Mouse (Mus musculus) limb, embryonic 14.5 days (tissue): Measurements from ENCODE around the gene Yju2. TPM values are rescaled to one million over a fixed set of nuclear protein-coding genes. Genes with fewer than 3 reads are reported as not detected.

Experiments
- ATAC-seq: fragments of 200-750 bp; cut with Nextera tagmentation; 2 replicates; pipeline ENCODE4 v1.8.0; 2017; ENCODE audit warnings: low read depth, moderate number of reproducible peaks, moderate TSS enrichment; ENCODE audit not compliant: low FRiP score
- DNase-seq: peaks from one replicate; pipeline ENCODE4 v3.0.0-alpha.2; 2015; ENCODE audit warnings: low spot score
- H3K27ac ChIP-seq: fragments of 300-500 bp; sonication (generic); replicated peaks from 2 replicates; pipeline ENCODE4 v1.5.1; 2014; ENCODE audit warnings: low read depth, mild to moderate bottlenecking, low read length, moderate library complexity, mixed read lengths
- H3K27me3 ChIP-seq: fragments of 300-500 bp; sonication (generic); 2 replicates; pipeline ENCODE4 v1.6.1; 2014; ENCODE audit warnings: low read length, mixed read lengths; ENCODE audit not compliant: control insufficient read depth, insufficient read depth
- H3K36me3 ChIP-seq: fragments of 300-500 bp; sonication (generic); 2 replicates; pipeline ENCODE4 v1.6.1; 2014; ENCODE audit warnings: mild to moderate bottlenecking, low read length, moderate library complexity, mixed read lengths; ENCODE audit not compliant: control insufficient read depth, insufficient read depth
- H3K4me1 ChIP-seq: fragments of 300-500 bp; sonication (generic); 2 replicates; pipeline ENCODE4 v1.6.1; 2014; ENCODE audit warnings: antibody characterized with exemption, low read length, mixed read lengths; ENCODE audit not compliant: control insufficient read depth, insufficient read depth
- H3K4me2 ChIP-seq: fragments of 300-500 bp; sonication (generic); replicated peaks from 2 replicates; pipeline ENCODE4 v1.6.1; 2014; ENCODE audit warnings: low read depth, mild to moderate bottlenecking, low read length, moderate library complexity; ENCODE audit not compliant: severe bottlenecking
- H3K4me3 ChIP-seq: fragments of 300-500 bp; sonication (generic); replicated peaks from 2 replicates; pipeline ENCODE4 v1.5.1; 2014; ENCODE audit warnings: low read length
- H3K9ac ChIP-seq: fragments of 300-500 bp; sonication (generic); 2 replicates; pipeline ENCODE4 v1.6.1; 2014; ENCODE audit warnings: mild to moderate bottlenecking, low read depth, low read length, moderate library complexity; ENCODE audit not compliant: severe bottlenecking
- H3K9me3 ChIP-seq: fragments of 300-500 bp; sonication (generic); 2 replicates; pipeline ENCODE4 v1.6.1; 2016; ENCODE audit warnings: low read length; ENCODE audit not compliant: control insufficient read depth
- POLR2A ChIP-seq: fragments of 200-500 bp; IDR thresholded peaks from 2 replicates; pipeline ENCODE4 v1.8.0; 2012; ENCODE audit warnings: inconsistent platforms, mild to moderate bottlenecking, moderate library complexity, borderline replicate concordance; ENCODE audit not compliant: insufficient read depth, insufficient read length; ENCODE audit errors: extremely low read depth
- WGBS: fragments of 180-500 bp; shearing (Covaris S2); extraction: QIAGEN DNeasy Blood & Tissue Kit; methylation state at CpG from one replicate; pipeline ENCODE4 v1.1.7; 2014; 5-methylcytosine and 5-hydroxymethylcytosine counted together
- polyA plus RNA-seq, 2 experiments: library from polyadenylated mRNA; depleted of rRNA in 1 of 2; stranded (reverse) in 1 of 2; unstranded in 1 of 2; fragments of >200 nt; fragmentation: Nextera tagmentation in 1 of 2; extraction: Ambion mirVana in 1 of 2; gene quantifications; 2 replicates each; pipeline versions ENCODE4 v1.2.1 to v1.2.3; 2012 to 2014

Yju2 gene
- polyA plus RNA-seq, 2 experiments: 13.3 to 16.7 TPM

- DNase-seq: no peak
- H3K9me3 ChIP-seq: no peaks in the 10 kb centered on the region
- WGBS: 85% methylated on average over 8 of the region's 8 CpGs
These were observed 57.5 kb downstream of the Yju2 start for GRCm38 (mm10) chr17:56016382-56016781.

GRCm38 (mm10) chr17:56016793-56017785, 58.2 kb downstream of the Yju2 start:
- Histone ChIP-seq H3K9me3 (no peaks in the 10 kb centered on the region), H3K4me2 (no peak overlapping the region), H3K27me3 (no peaks in the 10 kb centered on the region), H3K9ac (no peak overlapping the region), H3K36me3 (peaks cover 75% of the 10 kb centered on the region), H3K27ac (no peak overlapping the region), H3K4me1 (no peaks in the 10 kb centered on the region), H3K4me3 (no peak overlapping the region)
- DNase-seq: no peak
- no peak for TF ChIP-seq POLR2A
- ATAC-seq: no peak
- 83% methylated on average over 15 of the region's 15 CpGs for whole genome bisulfite sequencing

More at GRCm38 (mm10) chr17:56016382-56016781, 57.5 kb downstream of the Yju2 start:
- Histone ChIP-seq H3K4me3 (no peak overlapping the region), H3K4me1 (no peaks in the 10 kb centered on the region), H3K4me2 (no peak overlapping the region), H3K27ac (no peak overlapping the region), H3K9ac (no peak overlapping the region), H3K36me3 (peaks cover 82% of the 10 kb centered on the region), H3K27me3 (no peaks in the 10 kb centered on the region)
- no peak for TF ChIP-seq POLR2A
- ATAC-seq: no peak

GRCm38 (mm10) chr17:56017848-56018247, 58.9 kb downstream of the Yju2 start:
- H3K4me3 ChIP-seq: no peak overlapping the region
- no peak for ATAC-seq
- H3K9me3 ChIP-seq: no peaks in the 10 kb centered on the region
- H3K4me2 ChIP-seq: no peak overlapping the region
- H3K27me3 ChIP-seq: no peaks in the 10 kb centered on the region
- 88% methylated on average over 7 of the region's 7 CpGs for WGBS
- H3K4me1 ChIP-seq: no peaks in the 10 kb centered on the region
- no peak for TF ChIP-seq POLR2A
- peaks cover 73% of the 10 kb centered on the region for H3K36me3 ChIP-seq
- H3K27ac ChIP-seq: no peak overlapping the region
- no peak overlapping the region for H3K9ac ChIP-seq
- no peak for DNase-seq

Other genes with a start within 250 kb of the Yju2 start
- 16.8 and 18.3 TPM in 2 replicates for gene Pot1b, start 246.5 kb upstream of the Yju2 start, polyA plus RNA-seq (2012; rRNA removed)
- 6.9 and 7.9 TPM in 2 replicates for gene Pot1b, start 246.5 kb upstream of the Yju2 start, polyA plus RNA-seq (2014; fragmentation: Nextera tagmentation; extraction: Ambion mirVana)
- 0.18 and 0.19 TPM in 2 replicates for gene Adgre4, start 209.1 kb upstream of the Yju2 start, polyA plus RNA-seq (2012; rRNA removed)
- gene Adgre4, start 209.1 kb upstream of the Yju2 start, polyA plus RNA-seq (2014; fragmentation: Nextera tagmentation; extraction: Ambion mirVana): 0.26 and 0.33 TPM in 2 replicates
- gene Zfp119a, start 80.2 kb upstream of the Yju2 start, polyA plus RNA-seq (2012; rRNA removed): 2.1 and 3.5 TPM in 2 replicates
- gene Zfp119a, start 80.2 kb upstream of the Yju2 start, polyA plus RNA-seq (2014; fragmentation: Nextera tagmentation; extraction: Ambion mirVana): 10.3 and 11.4 TPM in 2 replicates
- 5.3 and 7.6 TPM in 2 replicates for gene Zfp959, start 67.0 kb upstream of the Yju2 start, polyA plus RNA-seq (2012; rRNA removed)
- gene Zfp959, start 67.0 kb upstream of the Yju2 start, polyA plus RNA-seq (2014; fragmentation: Nextera tagmentation; extraction: Ambion mirVana): 11.1 and 12.1 TPM in 2 replicates
- gene Zfp119b, start 9.6 kb upstream of the Yju2 start, polyA plus RNA-seq (2012; rRNA removed): 1.9 and 3.5 TPM in 2 replicates
- 7.1 and 8.3 TPM in 2 replicates for gene Zfp119b, start 9.6 kb upstream of the Yju2 start, polyA plus RNA-seq (2014; fragmentation: Nextera tagmentation; extraction: Ambion mirVana)
- 2.3 and 2.8 TPM in 2 replicates for gene Ebi3, start 6.5 kb upstream of the Yju2 start, polyA plus RNA-seq (2012; rRNA removed)
- 1.7 and 2.2 TPM in 2 replicates for gene Ebi3, start 6.5 kb upstream of the Yju2 start, polyA plus RNA-seq (2014; fragmentation: Nextera tagmentation; extraction: Ambion mirVana)
- 58.0 and 77.5 TPM in 2 replicates for gene Shd, start 11.4 kb downstream of the Yju2 start, polyA plus RNA-seq (2012; rRNA removed)
- gene Shd, start 11.4 kb downstream of the Yju2 start, polyA plus RNA-seq (2014; fragmentation: Nextera tagmentation; extraction: Ambion mirVana): 25.8 and 33.7 TPM in 2 replicates
- gene Fsd1, start 27.4 kb downstream of the Yju2 start, polyA plus RNA-seq (2012; rRNA removed): 27.5 and 29.4 TPM in 2 replicates
- gene Fsd1, start 27.4 kb downstream of the Yju2 start, polyA plus RNA-seq (2014; fragmentation: Nextera tagmentation; extraction: Ambion mirVana): 14.2 and 18.7 TPM in 2 replicates
- gene Stap2, start 46.5 kb downstream of the Yju2 start, polyA plus RNA-seq (2012; rRNA removed): 14.7 TPM in 2 replicates
- 14.4 and 18.7 TPM in 2 replicates for gene Stap2, start 46.5 kb downstream of the Yju2 start, polyA plus RNA-seq (2014; fragmentation: Nextera tagmentation; extraction: Ambion mirVana)
- gene Mpnd, start 46.6 kb downstream of the Yju2 start, polyA plus RNA-seq (2012; rRNA removed): 118 and 148 TPM in 2 replicates
- 101 and 114 TPM in 2 replicates for gene Mpnd, start 46.6 kb downstream of the Yju2 start, polyA plus RNA-seq (2014; fragmentation: Nextera tagmentation; extraction: Ambion mirVana)
- gene Sh3gl1, start 77.5 kb downstream of the Yju2 start, polyA plus RNA-seq (2012; rRNA removed): 176 and 194 TPM in 2 replicates
- 166 and 178 TPM in 2 replicates for gene Sh3gl1, start 77.5 kb downstream of the Yju2 start, polyA plus RNA-seq (2014; fragmentation: Nextera tagmentation; extraction: Ambion mirVana)
- gene Chaf1a, start 81.3 kb downstream of the Yju2 start, polyA plus RNA-seq (2012; rRNA removed): 22.8 and 25.1 TPM in 2 replicates
- 18.4 and 19.3 TPM in 2 replicates for gene Chaf1a, start 81.3 kb downstream of the Yju2 start, polyA plus RNA-seq (2014; fragmentation: Nextera tagmentation; extraction: Ambion mirVana)
- gene Ubxn6, start 115.9 kb downstream of the Yju2 start, polyA plus RNA-seq (2012; rRNA removed): 61.9 and 82.9 TPM in 2 replicates
- gene Ubxn6, start 115.9 kb downstream of the Yju2 start, polyA plus RNA-seq (2014; fragmentation: Nextera tagmentation; extraction: Ambion mirVana): 36.4 and 43.1 TPM in 2 replicates
- gene Hdgfl2, start 120.5 kb downstream of the Yju2 start, polyA plus RNA-seq (2012; rRNA removed): 82.3 and 118 TPM in 2 replicates
- gene Hdgfl2, start 120.5 kb downstream of the Yju2 start, polyA plus RNA-seq (2014; fragmentation: Nextera tagmentation; extraction: Ambion mirVana): 84.9 and 104 TPM in 2 replicates
- gene Plin4, start 150.7 kb downstream of the Yju2 start, polyA plus RNA-seq (2012; rRNA removed): 0.04 and 0.09 TPM in 2 replicates
- 0.07 and 0.11 TPM in 2 replicates for gene Plin4, start 150.7 kb downstream of the Yju2 start, polyA plus RNA-seq (2014; fragmentation: Nextera tagmentation; extraction: Ambion mirVana)
- not detected in 2 replicates for gene Plin5, start 158.5 kb downstream of the Yju2 start, polyA plus RNA-seq (2012; rRNA removed)
- 0.10 and 0.17 TPM in 2 replicates for gene Plin5, start 158.5 kb downstream of the Yju2 start, polyA plus RNA-seq (2014; fragmentation: Nextera tagmentation; extraction: Ambion mirVana)
- 0.27 and 0.29 TPM in 2 replicates for gene Lrg1, start 162.9 kb downstream of the Yju2 start, polyA plus RNA-seq (2012; rRNA removed)
- gene Lrg1, start 162.9 kb downstream of the Yju2 start, polyA plus RNA-seq (2014; fragmentation: Nextera tagmentation; extraction: Ambion mirVana): 0.43 and 0.51 TPM in 2 replicates
- gene Sema6b, start 181.2 kb downstream of the Yju2 start, polyA plus RNA-seq (2012; rRNA removed): 10.5 and 13.4 TPM in 2 replicates
- gene Sema6b, start 181.2 kb downstream of the Yju2 start, polyA plus RNA-seq (2014; fragmentation: Nextera tagmentation; extraction: Ambion mirVana): 3.1 and 3.8 TPM in 2 replicates
- gene Tnfaip8l1, start 203.4 kb downstream of the Yju2 start, polyA plus RNA-seq (2012; rRNA removed): 9.3 and 10.3 TPM in 2 replicates
- gene Tnfaip8l1, start 203.4 kb downstream of the Yju2 start, polyA plus RNA-seq (2014; fragmentation: Nextera tagmentation; extraction: Ambion mirVana): 11.6 and 11.7 TPM in 2 replicates
- 83.2 and 93.7 TPM in 2 replicates for gene Mydgf, start 224.8 kb downstream of the Yju2 start, polyA plus RNA-seq (2012; rRNA removed)
- 99.7 and 101 TPM in 2 replicates for gene Mydgf, start 224.8 kb downstream of the Yju2 start, polyA plus RNA-seq (2014; fragmentation: Nextera tagmentation; extraction: Ambion mirVana)